Comparison of ENCODE assay signal across 8 mouse cellular contexts in genomic region chr17:46297364-46298219, GRCm38 (mm10). TPM values are rescaled to one million over a fixed set of nuclear protein-coding genes. Genes with fewer than 3 reads are reported as not detected.
DNase-seq lines count a peak whose midpoint lies in the region; ATAC-seq and TF ChIP-seq lines count a peak whose summit lies in the region.

Gene Dlk2 (plus strand): TSS chr17:46297421.

- peaks cover 4% of the 10 kb centered on the region for H3K4me1 ChIP-seq in bone marrow macrophage, adult 2 months (ENCODE audit: control insufficient read depth, insufficient read depth, low read length)
- H3K4me1 ChIP-seq in forebrain, embryonic 14.5 days (ENCODE audit: control insufficient read depth, insufficient read depth, low read length), result peaks cover 6% of the 10 kb centered on the region; the same call in 1 of the 2 replicates
- peaks cover 19% of the 10 kb centered on the region for H3K4me1 ChIP-seq in midbrain, embryonic 13.5 days (replicated peaks)

- ATAC-seq in forebrain, embryonic 14.5 days, result peak; percentile 48
- ATAC-seq in midbrain, embryonic 13.5 days, result peak; percentile 58

- H3K4me2 ChIP-seq in forebrain, embryonic 14.5 days (ENCODE audit: low read length), result peak within 1 kb of the TSS; percentile 99
- H3K4me2 ChIP-seq in midbrain, embryonic 13.5 days (replicated peaks), result peak within 1 kb of the TSS; percentile 99

- WGBS in forebrain, embryonic 14.5 days, result under 1% methylated on average over 48 of the region's 86 CpGs
- 0% methylated on average over 73 of the region's 86 CpGs for WGBS in midbrain, embryonic 13.5 days

- peaks cover 4% of the 10 kb centered on the region; the same call in 1 of the 2 replicates for H3K36me3 ChIP-seq in forebrain, embryonic 14.5 days (ENCODE audit: control insufficient read depth, insufficient read depth, low read length)
- H3K36me3 ChIP-seq in midbrain, embryonic 13.5 days, result peaks cover 8% of the 10 kb centered on the region; the same call in 1 of the 2 replicates

- DNase-seq in layer of hippocampus, adult 11-12 months (ENCODE audit: low spot score), result peak; percentile 57
- DNase-seq in layer of hippocampus, adult 9-10 months (ENCODE audit: low spot score), result no peak
- DNase-seq in forebrain, embryonic 14.5 days (ENCODE audit: low spot score), result peak; percentile 59
- peak in 1 of 2 experiments; percentile 55 for DNase-seq in layer of hippocampus, adult 8-10 months (ENCODE audit: low spot score in 2 of 2)
- no peak for DNase-seq in testis, postnatal 14 days (ENCODE audit: low spot score)
- no peak for DNase-seq in urinary bladder, postnatal 36 days (ENCODE audit: low spot score in 2 of 2)

- H3K27ac ChIP-seq in bone marrow macrophage, adult 2 months (ENCODE audit: insufficient read depth, low read depth, low read length), result no peak within 1 kb of the TSS
- H3K27ac ChIP-seq in forebrain, embryonic 14.5 days (ENCODE audit: low read depth, low read length), result peak within 1 kb of the TSS; percentile 21; the same call in 1 of the 2 replicates
- peak within 1 kb of the TSS; percentile 68 for H3K27ac ChIP-seq in midbrain, embryonic 13.5 days

- TF ChIP-seq POLR2A in bone marrow macrophage, adult 2 months (IDR thresholded peaks at IDR 0.05; ENCODE audit: borderline replicate concordance, low read depth, low read length), result no peak

- no peak for TF ChIP-seq CTCF in bone marrow macrophage, adult 2 months (IDR thresholded peaks at IDR 0.05; ENCODE audit: low read depth, low read length)

- H3K9me3 ChIP-seq in forebrain, embryonic 14.5 days (replicated peaks; ENCODE audit: control insufficient read depth, low read length), result no peaks in the 10 kb centered on the region
- H3K9me3 ChIP-seq in midbrain, embryonic 13.5 days, result no peaks in the 10 kb centered on the region

- peaks cover 22% of the 10 kb centered on the region for H3K27me3 ChIP-seq in forebrain, embryonic 14.5 days (replicated peaks; ENCODE audit: control insufficient read depth, insufficient read depth, low read length)
- peaks cover 69% of the 10 kb centered on the region for H3K27me3 ChIP-seq in midbrain, embryonic 13.5 days

- H3K9ac ChIP-seq in forebrain, embryonic 14.5 days (ENCODE audit: low read length), result peak within 1 kb of the TSS; percentile 67
- peak within 1 kb of the TSS; percentile 80 for H3K9ac ChIP-seq in midbrain, embryonic 13.5 days (replicated peaks)

- H3K4me3 ChIP-seq in bone marrow macrophage, adult 2 months (ENCODE audit: insufficient read depth, low read length), result peak within 1 kb of the TSS; percentile 39
- peak within 1 kb of the TSS; percentile 63 for H3K4me3 ChIP-seq in forebrain, embryonic 14.5 days (ENCODE audit: low read depth, low read length)
- peak within 1 kb of the TSS; percentile 75 for H3K4me3 ChIP-seq in midbrain, embryonic 13.5 days (replicated peaks)

RNA-seq across cellular contexts. Expression of gene Dlk2, which starts in this region (rescaled TPM):
- not detected in 2 replicates for polyA plus RNA-seq in bone marrow macrophage, adult 2 months (2012; ENCODE audit: insufficient read depth, insufficient read length, missing spikeins)
- 5.2 and 6.4 TPM in 2 replicates for polyA plus RNA-seq in forebrain, embryonic 14.5 days (2014; fragmentation: Nextera tagmentation; extraction: Ambion mirVana)
- total RNA-seq in layer of hippocampus, adult 8-10 months (2022), result 10 to 100 TPM; 41.3 to 51.6 (median 41.8) TPM
- 7.3 and 7.5 TPM in 2 replicates for polyA plus RNA-seq in midbrain, embryonic 13.5 days (2015; fragmentation: Nextera tagmentation; extraction: Ambion mirVana)

Comparison
In these comparisons a context has a peak if more than half of its experiments do, and no peak if none do; other contexts are left out.
1. DNase-seq: peak in layer of hippocampus, adult 11-12 months (single experiment) and forebrain, embryonic 14.5 days (single experiment); none in layer of hippocampus, adult 9-10 months (single experiment), testis, postnatal 14 days (single experiment) and urinary bladder, postnatal 36 days (0 of 2).
2. Peak in every context shown above with its lines, with median percentiles within 50 percentile points of each other: H3K4me3 ChIP-seq.